Mouse (Mus musculus) brain, embryonic 14.5 days (tissue): ENCODE measurements around the gene Nudt15.

Experiments used
- CTCF ChIP-seq: fragments of 200-500 bp; IDR thresholded peaks from 2 replicates; pipeline ENCODE4 v1.5.1; 2012; ENCODE audit warnings: inconsistent platforms, mild to moderate bottlenecking, moderate library complexity, borderline replicate concordance; ENCODE audit not compliant: insufficient read depth, insufficient read length; ENCODE audit errors: extremely low read depth
- POLR2A ChIP-seq: fragments of 200-500 bp; IDR thresholded peaks from 2 replicates; pipeline ENCODE4 v1.6.1; 2012; ENCODE audit warnings: mild to moderate bottlenecking, inconsistent platforms, borderline replicate concordance; ENCODE audit not compliant: poor library complexity, insufficient read depth, insufficient read length, severe bottlenecking; ENCODE audit errors: extremely low read depth

DNA sequence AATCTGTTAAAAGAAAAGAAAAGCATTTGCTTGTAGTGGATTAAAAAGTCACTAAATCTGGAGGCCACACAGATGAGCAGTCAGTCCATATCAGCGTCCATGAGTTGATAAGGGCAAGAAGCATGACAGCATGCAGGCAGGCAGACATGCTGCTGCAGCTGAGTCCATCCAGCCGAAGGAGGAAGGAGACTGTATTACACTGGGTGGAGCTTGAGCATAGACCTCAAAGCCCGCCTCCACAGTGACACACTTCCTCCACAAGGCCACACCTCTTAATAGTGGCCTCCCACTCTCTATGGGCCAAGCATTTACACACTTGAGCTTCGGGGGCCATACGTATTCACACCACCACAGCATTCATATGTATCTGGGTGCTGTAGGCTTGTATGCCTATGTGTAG lies 26.0 kb upstream of the Nudt15 start:
- TF ChIP-seq CTCF (no peak), POLR2A (no peak)
